Comparison of ENCODE assay signal across 8 mouse cellular contexts in the genomic region with DNA sequence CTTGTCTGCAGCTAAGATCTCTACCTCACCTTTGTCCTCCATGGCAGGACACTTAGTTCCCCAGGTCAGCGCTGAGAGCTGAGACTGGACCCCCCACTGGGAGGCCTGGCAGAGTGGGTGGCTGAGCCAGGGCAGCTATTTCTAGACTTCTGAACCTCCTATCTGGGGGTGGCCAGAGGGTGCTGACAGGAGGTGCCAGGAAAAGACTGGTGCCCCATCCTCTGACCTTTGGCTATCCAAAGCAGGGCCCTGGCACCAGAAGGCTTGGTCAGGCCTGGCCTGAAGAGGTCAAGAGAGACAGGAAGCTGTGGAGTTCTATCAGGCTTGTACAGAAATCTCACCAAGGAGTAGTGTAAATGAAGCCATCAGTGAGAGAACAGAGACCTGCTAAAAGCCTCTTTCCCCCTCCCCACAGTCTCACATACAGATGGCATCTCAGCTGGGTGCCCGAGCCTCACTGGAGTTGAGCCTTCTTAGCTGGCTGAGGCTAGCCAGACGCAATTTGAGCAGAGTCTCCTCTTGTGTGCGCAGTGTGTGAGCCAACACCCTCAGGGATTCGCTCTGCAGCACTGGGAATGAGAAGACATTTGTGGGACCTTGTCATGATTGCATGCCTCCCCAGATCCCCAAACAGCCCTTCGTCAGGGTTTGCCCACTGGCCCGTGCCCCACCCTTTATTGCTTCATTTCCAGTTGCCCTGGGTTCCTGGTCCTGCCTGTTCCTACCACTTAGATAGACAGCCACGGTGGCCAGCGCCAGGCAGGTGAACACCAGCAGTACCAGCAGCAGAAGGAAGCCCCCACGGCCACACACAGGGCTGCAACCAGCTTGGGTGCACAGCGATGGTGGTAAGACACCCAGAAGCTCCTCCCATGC. TPM values are rescaled to one million over a fixed set of nuclear protein-coding genes. Genes with fewer than 3 reads are reported as not detected.
DNase-seq lines count a peak whose midpoint lies in the region; ATAC-seq and TF ChIP-seq lines count a peak whose summit lies in the region.

No protein-coding gene starts in this region.

- H3K27me3 ChIP-seq in hindbrain, postnatal 0 days (ENCODE audit: insufficient read depth, low read length): no peaks in the 10 kb centered on the region
- no peaks in the 10 kb centered on the region for H3K27me3 ChIP-seq in hindbrain, embryonic 16.5 days (replicated peaks; ENCODE audit: control insufficient read depth, insufficient read depth, low read length)
- no peaks in the 10 kb centered on the region for H3K27me3 ChIP-seq in Patski
- H3K27me3 ChIP-seq in heart, embryonic 12.5 days (replicated peaks): 0 out of 2 replicates have a peak, but pooled peaks cover under 1% of the 10 kb centered on the region

- 63% methylated on average over 11 of the region's 11 CpGs for WGBS in hindbrain, postnatal 0 days
- WGBS in hindbrain, embryonic 16.5 days: 76% methylated on average over 11 of the region's 11 CpGs
- WGBS in heart, embryonic 12.5 days: 78% methylated on average over 11 of the region's 11 CpGs

- H3K27ac ChIP-seq in hindbrain, postnatal 0 days: no peak overlapping the region
- H3K27ac ChIP-seq in hindbrain, embryonic 16.5 days (ENCODE audit: low read depth, low read length): no peak overlapping the region
- peak overlapping the region; percentile 12; the same call in 1 of the 2 replicates for H3K27ac ChIP-seq in heart, embryonic 12.5 days (ENCODE audit: poor library complexity, severe bottlenecking)
- H3K27ac ChIP-seq in left cerebral cortex, adult 2 months: no peak overlapping the region

- ATAC-seq in hindbrain, postnatal 0 days: peak; percentile 50
- no peak for ATAC-seq in hindbrain, embryonic 16.5 days
- ATAC-seq in Patski: peak; percentile 2
- ATAC-seq in heart, embryonic 12.5 days (ENCODE audit: insufficient number of reproducible peaks, low FRiP score): no peak

- POLR2A ChIA-PET in Patski (lab: Charles Lee): interaction anchor here (1.2 kb wide), 1 partner anchor 18 kb away, joined by 3 read pairs; no protein-coding TSS in a partner anchor

- no peak overlapping the region for H3K4me3 ChIP-seq in hindbrain, postnatal 0 days (ENCODE audit: low read length)
- H3K4me3 ChIP-seq in hindbrain, embryonic 16.5 days (ENCODE audit: low read length): no peak overlapping the region
- H3K4me3 ChIP-seq in heart, embryonic 12.5 days: no peak overlapping the region
- no peak overlapping the region for H3K4me3 ChIP-seq in left cerebral cortex, adult 2 months

- TF ChIP-seq CTCF in hindbrain, postnatal 0 days (IDR thresholded peaks at IDR 0.05; ENCODE audit: low read depth): no peak
- TF ChIP-seq CTCF in Patski (IDR thresholded peaks at IDR 0.05): no peak
- no peak for TF ChIP-seq CTCF in left cerebral cortex, adult 2 months (IDR thresholded peaks at IDR 0.05)

- no peaks in the 10 kb centered on the region for H3K9me3 ChIP-seq in hindbrain, postnatal 0 days (ENCODE audit: low read length)
- no peaks in the 10 kb centered on the region for H3K9me3 ChIP-seq in hindbrain, embryonic 16.5 days (ENCODE audit: control insufficient read depth, low read length)
- H3K9me3 ChIP-seq in heart, embryonic 12.5 days (replicated peaks): no peaks in the 10 kb centered on the region

- peaks cover 2% of the 10 kb centered on the region; the same call in 1 of the 2 replicates for H3K4me1 ChIP-seq in hindbrain, postnatal 0 days (ENCODE audit: insufficient read depth, low read length)
- peaks cover 6% of the 10 kb centered on the region for H3K4me1 ChIP-seq in hindbrain, embryonic 16.5 days (ENCODE audit: control insufficient read depth, insufficient read depth, low read depth, low read length)
- peaks cover 66% of the 10 kb centered on the region for H3K4me1 ChIP-seq in heart, embryonic 12.5 days (replicated peaks)

- peak; percentile 68 for DNase-seq in hindbrain, postnatal 0 days (ENCODE audit: low spot score)
- no peak for DNase-seq in Patski (ENCODE audit: low read depth, low spot score)
- DNase-seq in cerebellum, adult 11-12 months: peak; percentile 90
- DNase-seq in testis, postnatal 10 days (ENCODE audit: low spot score): no peak
- no peak for DNase-seq in natural killer cell, adult 2 months (ENCODE audit: low spot score in 2 of 2)
- no peak for DNase-seq in left cerebral cortex, adult 2 months (ENCODE audit: extremely low spot score in 1 of 2, low spot score in 2 of 2)

- in situ Hi-C loops in Patski (cut with MboI; ENCODE audit: low pct_unique_long_range_greater_than_20kb): no loop called here

- H3K9ac ChIP-seq in hindbrain, postnatal 0 days (replicated peaks; ENCODE audit: low read length): no peak overlapping the region
- no peak overlapping the region for H3K9ac ChIP-seq in hindbrain, embryonic 16.5 days (ENCODE audit: low read depth, low read length)
- H3K9ac ChIP-seq in heart, embryonic 12.5 days: peak overlapping the region; percentile 47; the same call in 1 of the 2 replicates

- intact Hi-C loops in left cerebral cortex, adult 2 months (cut with DNase I): no loop called here

- CTCF ChIA-PET in Patski (lab: Charles Lee): no interaction called here

- no peak overlapping the region for H3K4me2 ChIP-seq in hindbrain, postnatal 0 days (ENCODE audit: low read depth, low read length)
- H3K4me2 ChIP-seq in hindbrain, embryonic 16.5 days (ENCODE audit: low read length): no peak overlapping the region
- H3K4me2 ChIP-seq in heart, embryonic 12.5 days: peak overlapping the region; percentile 17; the same call in 1 of the 2 replicates

- peaks cover 26% of the 10 kb centered on the region for H3K36me3 ChIP-seq in hindbrain, postnatal 0 days (ENCODE audit: insufficient read depth, low read length)
- H3K36me3 ChIP-seq in hindbrain, embryonic 16.5 days (ENCODE audit: control insufficient read depth, insufficient read depth, low read length): peaks cover 21% of the 10 kb centered on the region
- H3K36me3 ChIP-seq in heart, embryonic 12.5 days: peaks cover 59% of the 10 kb centered on the region

RNA-seq across cellular contexts. Expression of gene Ifrd2, which starts 5.9 kb away (rescaled TPM):
- 7.6 and 10.9 TPM in 2 replicates for total RNA-seq in hindbrain, postnatal 0 days (2014; rRNA removed)
- polyA plus RNA-seq in hindbrain, postnatal 0 days (2015; fragmentation: Nextera tagmentation; extraction: Ambion mirVana): 9.0 and 9.3 TPM in 2 replicates
- polyA plus RNA-seq in hindbrain, embryonic 16.5 days (2015; fragmentation: Nextera tagmentation; extraction: Ambion mirVana): 13.5 and 16.9 TPM in 2 replicates
- 19.1 TPM for polyA plus RNA-seq in Patski (2021)
- polyA plus RNA-seq in heart, embryonic 12.5 days (2016; fragmentation: Nextera tagmentation; extraction: Ambion mirVana): 34.0 and 35.5 TPM in 2 replicates
- total RNA-seq in left cerebral cortex, adult 2 months (2021): 10 to 100 TPM; 10.5 to 10.9 TPM

RNA-seq across cellular contexts. Expression of gene Hyal3, which starts 12.7 kb away (rescaled TPM):
- total RNA-seq in hindbrain, postnatal 0 days (2014; rRNA removed): 3.3 and 4.9 TPM in 2 replicates
- polyA plus RNA-seq in hindbrain, postnatal 0 days (2015; fragmentation: Nextera tagmentation; extraction: Ambion mirVana): 1.7 and 1.9 TPM in 2 replicates
- polyA plus RNA-seq in hindbrain, embryonic 16.5 days (2015; fragmentation: Nextera tagmentation; extraction: Ambion mirVana): 2.7 and 2.9 TPM in 2 replicates
- polyA plus RNA-seq in Patski (2021): 1.1 TPM
- 0.49 and 0.64 TPM in 2 replicates for polyA plus RNA-seq in heart, embryonic 12.5 days (2016; fragmentation: Nextera tagmentation; extraction: Ambion mirVana)
- total RNA-seq in left cerebral cortex, adult 2 months (2021): 1 to 10 TPM in 1 of 2 experiments, under 1 TPM in 1; 0.97 to 1.2 TPM

RNA-seq across cellular contexts. Expression of gene Naa80, which starts 14.7 kb away (rescaled TPM):
- total RNA-seq in hindbrain, postnatal 0 days (2014; rRNA removed): 29.9 and 32.8 TPM in 2 replicates
- 17.8 and 19.4 TPM in 2 replicates for polyA plus RNA-seq in hindbrain, postnatal 0 days (2015; fragmentation: Nextera tagmentation; extraction: Ambion mirVana)
- polyA plus RNA-seq in hindbrain, embryonic 16.5 days (2015; fragmentation: Nextera tagmentation; extraction: Ambion mirVana): 17.1 and 22.7 TPM in 2 replicates
- 11.3 TPM for polyA plus RNA-seq in Patski (2021)
- polyA plus RNA-seq in heart, embryonic 12.5 days (2016; fragmentation: Nextera tagmentation; extraction: Ambion mirVana): 10.2 and 12.6 TPM in 2 replicates
- 10 to 100 TPM; 11.3 to 12.6 TPM for total RNA-seq in left cerebral cortex, adult 2 months (2021)

RNA-seq across cellular contexts. Expression of gene Sema3b, which starts 15.7 kb away (rescaled TPM):
- total RNA-seq in hindbrain, postnatal 0 days (2014; rRNA removed): 11.2 and 14.6 TPM in 2 replicates
- polyA plus RNA-seq in hindbrain, postnatal 0 days (2015; fragmentation: Nextera tagmentation; extraction: Ambion mirVana): 8.3 and 9.0 TPM in 2 replicates
- polyA plus RNA-seq in hindbrain, embryonic 16.5 days (2015; fragmentation: Nextera tagmentation; extraction: Ambion mirVana): 5.6 and 7.0 TPM in 2 replicates
- polyA plus RNA-seq in Patski (2021): 39.1 TPM
- 10.7 and 11.2 TPM in 2 replicates for polyA plus RNA-seq in heart, embryonic 12.5 days (2016; fragmentation: Nextera tagmentation; extraction: Ambion mirVana)
- 1 to 10 TPM; 3.3 to 4.1 TPM for total RNA-seq in left cerebral cortex, adult 2 months (2021)

RNA-seq across cellular contexts. Expression of gene Hyal1, which starts 16.6 kb away (rescaled TPM):
- total RNA-seq in hindbrain, postnatal 0 days (2014; rRNA removed): 3.4 and 7.7 TPM in 2 replicates
- polyA plus RNA-seq in hindbrain, postnatal 0 days (2015; fragmentation: Nextera tagmentation; extraction: Ambion mirVana): 3.3 and 4.9 TPM in 2 replicates
- 6.4 and 8.3 TPM in 2 replicates for polyA plus RNA-seq in hindbrain, embryonic 16.5 days (2015; fragmentation: Nextera tagmentation; extraction: Ambion mirVana)
- polyA plus RNA-seq in Patski (2021): 1.2 TPM
- 5.5 and 5.7 TPM in 2 replicates for polyA plus RNA-seq in heart, embryonic 12.5 days (2016; fragmentation: Nextera tagmentation; extraction: Ambion mirVana)
- total RNA-seq in left cerebral cortex, adult 2 months (2021): 1 to 10 TPM; 6.0 to 8.5 TPM

Comparison
In these comparisons a context has a peak if more than half of its experiments do, and no peak if none do; other contexts are left out.
1. ATAC-seq: peak in hindbrain, postnatal 0 days (single experiment) and Patski (single experiment); none in hindbrain, embryonic 16.5 days (single experiment) and heart, embryonic 12.5 days (single experiment).
2. DNase-seq: peak in hindbrain, postnatal 0 days (single experiment) and cerebellum, adult 11-12 months (single experiment); none in Patski (single experiment), testis, postnatal 10 days (single experiment), natural killer cell, adult 2 months (0 of 2) and left cerebral cortex, adult 2 months (0 of 2).